Mouse (Mus musculus) spleen, postnatal 4 days (tissue): ENCODE results near the gene Rpl10a.
"Not testable (repeated sequence)": the region's sequence is repeated elsewhere in the genome, so short reads cannot be mapped to it uniquely, and the experiment has no call there.

ENCODE experiments used
- DNase-seq, 2 experiments: peaks; one replicate each; pipeline ENCODE4 v3.0.0; 2022; ENCODE audit warnings: low spot score in 2 of 2

Gene Rpl10a

GRCm38 (mm10) chr17:28308297-28309195 is 19.7 kb upstream of the Rpl10a start:
- DNase-seq, result peak; percentile 85 to 95

DNA sequence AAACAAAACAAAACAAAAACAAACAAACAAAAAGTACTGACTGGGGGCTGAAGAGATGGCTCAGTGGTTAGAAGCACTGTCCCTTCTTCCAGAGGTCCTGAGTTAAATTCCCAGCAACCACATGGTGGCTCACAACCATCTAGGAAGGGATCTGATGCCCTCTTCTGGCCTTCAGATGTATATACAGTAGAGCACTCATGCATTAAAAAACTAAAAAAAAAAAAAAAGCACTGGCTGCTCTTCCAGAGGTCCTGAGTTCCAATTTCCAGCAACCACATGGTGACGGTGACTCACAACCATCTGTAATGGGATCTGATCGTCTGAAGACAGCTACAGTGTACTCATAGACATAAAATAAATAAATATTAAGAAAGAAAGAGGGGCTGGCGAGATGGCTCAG is 17.4 kb upstream of the Rpl10a start:
- DNase-seq, result no peak

DNA sequence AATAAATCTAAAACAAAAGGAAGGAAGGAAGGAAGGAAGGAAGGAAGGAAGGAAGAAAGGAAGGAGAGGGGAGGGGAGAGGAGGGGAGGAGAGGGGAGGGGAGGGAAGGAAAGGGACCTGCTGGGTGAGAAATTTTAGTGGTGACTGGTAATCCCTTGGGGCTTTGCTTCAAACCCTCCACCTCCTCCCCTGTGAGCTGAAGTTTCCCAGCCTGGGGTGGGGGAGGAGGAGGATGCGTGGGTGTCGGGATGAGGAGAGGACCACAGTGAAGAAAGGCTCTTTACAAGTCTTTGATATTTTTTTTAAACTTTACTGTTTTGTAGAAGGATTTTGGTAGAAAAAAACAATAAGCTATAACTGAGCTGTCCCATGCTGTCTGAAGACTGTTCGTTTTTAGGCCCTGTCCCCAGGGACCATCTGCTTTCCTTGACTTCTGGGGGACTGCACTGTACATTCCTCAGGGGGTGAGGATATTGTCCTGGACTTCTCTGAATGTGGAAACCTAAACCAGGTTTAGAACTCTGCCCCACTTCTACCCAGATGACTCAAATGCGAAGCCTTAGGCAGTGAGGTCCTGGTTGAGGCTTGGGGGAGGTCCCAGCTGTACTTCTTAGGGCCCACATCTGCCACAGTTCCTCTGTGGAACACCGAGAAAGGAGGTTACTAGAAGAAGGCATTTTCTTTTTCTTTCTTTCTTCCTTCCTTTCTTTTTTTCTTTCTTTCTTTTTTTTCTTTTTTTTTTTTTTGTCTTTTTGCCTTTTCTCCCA is 16.7 kb upstream of the Rpl10a start:
- no peak for DNase-seq

DNA sequence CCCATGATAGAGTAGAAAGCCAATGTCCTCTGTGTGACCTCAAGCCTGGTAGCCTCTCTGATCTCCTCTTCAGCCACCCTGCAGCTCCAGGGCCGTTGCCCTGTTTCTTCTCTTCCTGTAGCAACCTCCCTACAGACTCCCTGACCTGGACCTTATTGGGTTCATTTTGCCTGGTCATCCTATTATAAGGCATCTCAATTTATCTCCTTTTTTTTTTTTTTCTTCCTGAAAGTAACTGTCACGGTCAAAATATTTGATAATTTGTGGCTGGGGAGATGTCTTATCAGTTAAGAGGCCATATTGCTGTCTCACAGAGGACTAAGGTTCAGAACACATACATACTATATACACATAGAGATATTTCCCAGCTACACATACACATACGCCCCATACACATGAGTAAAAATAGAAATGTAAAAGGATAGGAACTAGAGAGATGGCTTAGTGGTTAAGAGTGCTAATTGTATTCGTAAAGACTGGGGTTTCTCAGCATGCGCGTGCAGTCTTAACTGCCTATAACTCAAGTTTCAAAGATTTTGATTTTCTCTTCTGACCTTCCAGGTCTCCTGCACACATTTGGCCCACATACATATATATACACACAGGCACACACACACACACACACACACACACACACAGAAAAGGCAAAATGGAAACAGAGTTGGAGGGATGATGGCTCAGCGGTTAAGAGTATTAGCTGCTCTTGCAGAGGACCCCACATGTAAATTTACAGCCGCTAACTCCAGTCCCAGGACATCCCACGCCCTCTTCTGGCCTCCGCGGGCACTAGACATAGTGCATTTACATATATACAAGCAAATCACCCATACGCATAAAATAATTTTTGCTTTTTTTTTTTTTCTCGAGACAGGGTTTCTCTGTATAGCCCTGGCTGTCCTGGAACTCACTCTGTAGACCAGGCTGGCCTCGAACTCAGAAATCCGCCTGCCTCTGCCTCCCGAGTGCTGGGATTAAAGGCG is 15.7 kb upstream of the Rpl10a start:
- DNase-seq, result peak in 1 of 2 experiments; percentile 57

- peak; percentile 97 for DNase-seq
Observed at GRCm38 (mm10) chr17:28313212-28313879, 14.9 kb upstream of the Rpl10a start, which contains the start of gene Fance. TSS of gene Fance (plus strand) at chr17:28313519.

DNA sequence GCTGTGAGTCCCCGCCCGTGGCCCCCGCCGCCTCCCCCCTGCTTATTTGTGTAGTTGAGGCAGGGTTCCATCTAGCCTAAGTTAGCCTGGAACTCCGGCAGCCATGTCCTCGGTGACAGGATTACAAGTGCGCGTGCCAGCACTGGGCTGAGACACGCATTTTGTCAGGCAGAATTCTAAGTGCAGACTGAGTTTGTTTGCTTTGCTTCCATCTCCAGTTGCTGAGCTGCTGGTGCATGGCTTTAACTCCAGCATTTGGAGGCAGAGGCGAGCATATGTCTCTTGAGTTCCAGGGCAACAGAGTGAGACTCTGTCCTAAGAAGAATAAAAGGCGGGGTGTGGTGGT is 14.4 kb upstream of the Rpl10a start:
- DNase-seq, result no peak

DNA sequence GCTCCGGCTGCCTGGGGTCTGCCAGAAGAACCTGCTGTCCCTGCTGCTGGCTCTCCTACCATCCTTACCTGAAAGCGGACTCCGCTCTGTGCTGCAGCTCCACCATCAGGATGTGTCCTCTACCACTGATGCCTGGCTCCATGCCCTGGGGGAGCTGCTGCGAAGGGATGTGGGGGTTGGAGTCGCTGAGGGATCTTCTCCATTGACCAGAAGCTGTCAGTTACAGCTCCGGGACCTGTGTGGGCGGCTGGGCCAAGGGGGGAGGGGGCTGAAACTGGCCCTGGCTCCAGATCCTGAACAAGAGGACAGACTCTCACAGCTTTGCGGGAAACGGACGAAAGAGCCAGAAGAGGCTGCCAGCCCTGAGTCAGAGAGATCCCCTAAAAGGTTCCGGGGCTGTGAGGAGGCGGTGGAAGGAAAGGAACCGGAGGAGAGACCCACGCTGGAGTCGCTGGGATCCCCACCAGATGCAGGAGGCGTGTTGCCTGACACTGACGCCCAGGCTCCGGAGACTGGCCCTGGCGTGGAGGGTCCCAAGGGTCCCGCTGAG is 12.6 kb upstream of the Rpl10a start:
- DNase-seq, result no peak

- no peak for DNase-seq
Observed at GRCm38 (mm10) chr17:28316476-28316875, 11.8 kb upstream of the Rpl10a start.

- no peak for DNase-seq
Observed at GRCm38 (mm10) chr17:28317091-28317490, 11.2 kb upstream of the Rpl10a start.

DNA sequence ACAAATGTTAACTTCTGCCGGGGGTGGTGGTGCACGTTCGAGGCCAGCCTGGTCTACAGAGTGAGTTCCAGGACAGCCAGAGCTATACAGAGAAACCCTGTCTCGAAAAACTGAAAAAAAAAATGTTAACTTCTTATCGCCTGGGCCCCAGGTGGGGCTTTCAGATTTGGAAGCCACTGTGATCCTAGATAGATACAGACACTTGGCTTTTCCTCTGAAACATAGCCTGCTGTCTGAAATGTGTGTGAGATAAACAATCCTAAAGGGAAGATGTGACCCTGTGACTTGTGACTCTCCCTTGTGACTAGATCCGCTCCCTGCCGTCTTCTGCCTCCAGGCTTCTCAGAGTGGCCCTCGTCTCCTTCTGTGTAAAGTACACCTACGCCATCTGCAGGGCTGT is 10.5 kb upstream of the Rpl10a start:
- no peak for DNase-seq

DNA sequence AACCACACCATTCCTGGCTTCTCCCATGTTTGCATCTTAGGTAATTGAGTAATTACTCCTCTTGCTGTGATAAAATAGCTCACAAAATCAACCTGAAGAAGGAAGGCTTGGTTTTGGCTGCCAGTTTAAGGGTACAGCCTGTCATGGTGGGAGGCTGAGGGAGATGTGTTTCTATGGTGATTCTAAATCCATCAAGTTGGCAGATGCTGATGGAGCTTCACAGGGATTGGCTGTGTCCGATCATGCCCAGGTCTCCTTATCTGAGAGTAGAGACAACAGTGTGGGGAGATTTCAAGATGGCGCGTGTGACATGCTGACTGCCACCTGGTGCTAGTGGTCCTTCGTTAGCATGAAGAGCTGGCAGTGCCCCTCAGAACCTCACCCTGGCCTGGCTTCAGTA is 6.6 kb upstream of the Rpl10a start:
- no peak for DNase-seq

GRCm38 (mm10) chr17:28323786-28324185 is 4.5 kb upstream of the Rpl10a start:
- no peak for DNase-seq

- not testable (repeated sequence) for DNase-seq
Observed at GRCm38 (mm10) chr17:28324416-28324815, 3.9 kb upstream of the Rpl10a start.

DNA sequence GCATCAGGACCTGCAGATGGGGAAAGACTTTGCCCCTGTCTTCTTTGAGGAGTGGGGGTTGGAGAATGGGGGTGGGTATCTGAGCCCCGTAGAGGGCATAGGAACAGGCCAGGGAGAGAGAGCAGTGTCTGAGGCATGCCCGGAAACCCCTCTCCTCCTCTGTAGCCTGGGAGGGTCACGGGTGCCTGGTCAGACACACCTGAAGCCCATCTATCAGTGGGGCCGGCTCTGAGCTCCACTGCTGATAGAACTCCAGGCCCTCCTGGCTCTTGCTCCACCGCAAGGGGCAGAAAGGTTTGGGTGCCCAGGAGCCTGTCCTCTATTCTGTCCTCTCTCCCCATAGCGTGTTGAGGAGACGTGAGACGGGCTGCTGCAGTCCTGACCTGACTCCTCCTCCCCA is 2.5 kb upstream of the Rpl10a start:
- DNase-seq, result no peak

- DNase-seq, result no peak
Observed at GRCm38 (mm10) chr17:28326951-28327350, 1.3 kb upstream of the Rpl10a start.

GRCm38 (mm10) chr17:28327673-28328325 is 472 bp upstream of the Rpl10a start:
- DNase-seq, result no peak

DNA sequence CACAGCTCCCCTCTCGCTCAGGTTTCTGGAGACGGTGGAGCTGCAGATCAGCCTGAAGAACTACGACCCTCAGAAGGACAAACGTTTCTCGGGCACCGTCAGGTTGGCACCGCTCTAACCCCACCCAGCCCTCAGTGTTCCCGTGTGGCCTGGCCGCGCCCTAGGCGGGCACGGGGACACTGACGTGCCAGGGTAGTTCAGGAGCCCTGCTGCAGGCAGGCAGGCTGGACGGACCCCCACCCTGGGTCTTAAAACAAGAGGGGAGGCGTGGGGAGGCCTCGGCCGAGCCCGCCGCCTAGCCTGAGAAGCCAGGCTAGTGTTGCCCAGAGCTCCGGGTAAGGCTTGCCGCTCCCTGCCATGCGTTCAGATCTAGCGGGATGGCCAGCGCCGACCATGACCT is 675 bp downstream of the Rpl10a start:
- DNase-seq, result no peak

- DNase-seq, result no peak
Observed at GRCm38 (mm10) chr17:28329503-28330231, 1.4 kb downstream of the Rpl10a start.

DNA sequence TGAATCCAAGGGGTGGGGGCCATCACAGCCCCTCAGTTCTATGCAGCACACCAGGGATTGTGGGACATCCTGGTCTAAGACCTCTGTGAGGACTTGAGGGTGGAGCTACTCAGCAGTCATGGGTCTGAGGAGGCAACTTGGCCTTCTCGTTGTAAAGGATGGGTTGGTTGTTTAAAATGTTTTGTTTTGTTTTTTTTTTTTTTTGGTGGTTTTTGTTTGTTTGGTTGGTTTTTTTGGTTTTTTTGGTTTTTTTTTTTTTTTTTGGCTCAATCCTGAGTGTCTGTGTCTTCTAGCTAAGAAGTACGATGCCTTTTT is 1.9 kb downstream of the Rpl10a start:
- DNase-seq, result no peak

GRCm38 (mm10) chr17:28330590-28330989 is 2.3 kb downstream of the Rpl10a start:
- not testable (repeated sequence) for DNase-seq
